Mouse (Mus musculus) heart, postnatal 0 days (tissue): ENCODE measurements around the gene Cops3.

Experiments
- CTCF ChIP-seq: IDR thresholded peaks from 2 replicates; pipeline ENCODE4 v1.5.1; 2016; ENCODE audit warnings: antibody characterized with exemption, control low read depth, low read depth
- EP300 ChIP-seq: IDR thresholded peaks from 2 replicates; pipeline ENCODE4 v1.6.1; 2016; ENCODE audit warnings: antibody characterized with exemption, low read depth

DNA sequence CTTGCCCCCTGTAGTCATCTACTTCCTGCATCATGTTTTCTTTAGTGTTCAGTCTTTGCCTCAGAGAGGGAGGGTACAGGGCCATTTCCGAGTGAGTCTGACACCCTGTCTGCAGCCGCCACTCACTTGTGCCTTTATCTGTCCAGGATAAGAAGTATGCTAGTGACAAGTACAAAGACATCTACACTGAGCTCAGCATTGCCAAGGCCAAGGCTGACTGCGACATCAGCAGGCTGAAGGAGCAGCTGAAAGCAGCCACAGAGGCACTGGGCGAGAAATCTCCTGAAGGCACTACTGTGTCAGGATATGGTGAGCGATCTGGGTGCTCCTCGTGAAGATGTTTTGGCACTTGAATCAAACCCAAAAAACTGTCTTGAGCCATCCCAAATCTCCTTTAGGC is 69.9 kb downstream of the Cops3 start:
- no peak for TF ChIP-seq CTCF
- TF ChIP-seq EP300 = no peak
